Mouse (Mus musculus): ENCODE measurements around the gene Ugt1a9. TPM values are rescaled to one million over a fixed set of nuclear protein-coding genes. Genes with fewer than 3 reads are reported as not detected.
"Not testable (repeated sequence)": the region's sequence is repeated elsewhere in the genome, so short reads cannot be mapped to it uniquely, and the experiment has no call there.

Ugt1a9 gene
- polyA plus RNA-seq, 1 experiment from 2014 or later = not detected

- no peaks in the 10 kb centered on the region for H3K4me1 ChIP-seq (ENCODE audit: control insufficient read depth, insufficient read depth, low read length)
- H3K4me2 ChIP-seq (ENCODE audit: low read depth, low read length) = no peak overlapping the region
- no peak overlapping the region for H3K4me3 ChIP-seq (ENCODE audit: low read depth, low read length)
- H3K9me3 ChIP-seq (replicated peaks; ENCODE audit: control insufficient read depth, low read length) = peaks cover 31% of the 10 kb centered on the region
- ATAC-seq (replicated peaks; ENCODE audit: insufficient number of reproducible peaks, low FRiP score, low TSS enrichment, low read depth) = no peak
- 24% methylated on average over 1 of the region's 1 CpGs for WGBS
- H3K27ac ChIP-seq (replicated peaks; ENCODE audit: low read depth, low read length) = no peak overlapping the region
- DNase-seq (ENCODE audit: low spot score) = peak; percentile 5
- no peaks in the 10 kb centered on the region for H3K36me3 ChIP-seq (replicated peaks; ENCODE audit: control insufficient read depth, insufficient read depth, low read depth, low read length)
- no peak overlapping the region for H3K9ac ChIP-seq (replicated peaks; ENCODE audit: low read length)
- no peaks in the 10 kb centered on the region for H3K27me3 ChIP-seq (ENCODE audit: control insufficient read depth, insufficient read depth, low read length)
These were observed 148.5 kb downstream of the Ugt1a9 start for GRCm38 (mm10) chr1:88219054-88219453.

DNA sequence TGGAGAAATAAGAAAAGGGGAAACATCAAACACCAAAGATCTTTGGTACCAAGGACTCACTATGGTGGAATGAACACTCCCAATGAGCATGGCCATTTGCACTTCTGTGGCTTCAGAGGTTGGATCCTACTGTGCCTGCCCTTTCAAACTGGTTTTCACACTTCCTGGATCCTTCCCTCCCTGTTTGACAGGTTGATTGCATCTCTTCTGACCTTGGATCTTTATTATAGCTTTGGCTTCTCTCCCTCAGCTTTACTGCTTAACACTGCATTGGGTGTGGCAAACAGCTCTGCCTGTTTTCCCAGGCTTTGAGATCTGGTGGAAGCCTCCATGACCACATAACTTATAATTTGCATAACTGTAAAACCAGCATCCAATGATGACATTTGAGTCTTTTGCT is 149.7 kb downstream of the Ugt1a9 start:
- Histone ChIP-seq H3K4me1 (ENCODE audit: control insufficient read depth, insufficient read depth, low read length) (no peaks in the 10 kb centered on the region), H3K27me3 (ENCODE audit: control insufficient read depth, insufficient read depth, low read length) (no peaks in the 10 kb centered on the region), H3K4me3 (ENCODE audit: low read depth, low read length) (no peak overlapping the region), H3K27ac (replicated peaks; ENCODE audit: low read depth, low read length) (no peak overlapping the region), H3K4me2 (ENCODE audit: low read depth, low read length) (no peak overlapping the region), H3K9ac (replicated peaks; ENCODE audit: low read length) (no peak overlapping the region), H3K36me3 (replicated peaks; ENCODE audit: control insufficient read depth, insufficient read depth, low read depth, low read length) (no peaks in the 10 kb centered on the region), H3K9me3 (replicated peaks; ENCODE audit: control insufficient read depth, low read length) (peaks cover 22% of the 10 kb centered on the region)
- no peak for ATAC-seq (replicated peaks; ENCODE audit: insufficient number of reproducible peaks, low FRiP score, low TSS enrichment, low read depth)
- no peak for DNase-seq (ENCODE audit: low spot score)

DNA sequence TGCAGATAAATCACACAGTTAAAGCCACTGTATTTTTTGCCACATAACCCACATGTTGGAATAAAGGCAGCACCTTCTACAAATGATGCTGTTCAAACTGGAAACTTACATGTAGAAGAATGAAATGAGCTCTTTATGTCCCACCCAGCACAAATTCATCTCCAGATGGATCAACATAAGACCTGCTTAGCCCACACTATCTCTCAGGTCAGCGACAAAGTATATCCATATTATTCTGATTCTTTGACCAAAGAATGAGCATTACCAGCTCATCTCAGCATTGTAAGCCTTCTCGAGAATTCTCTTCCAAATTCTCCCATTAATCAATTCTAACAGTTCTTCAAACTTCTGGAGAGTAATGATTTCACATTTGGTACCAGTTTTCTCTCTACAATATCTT is 151.6 kb downstream of the Ugt1a9 start:
- ATAC-seq (replicated peaks; ENCODE audit: insufficient number of reproducible peaks, low FRiP score, low TSS enrichment, low read depth) (no peak), DNase-seq (ENCODE audit: low spot score) (no peak)
- no peaks in the 10 kb centered on the region for H3K4me1 ChIP-seq (ENCODE audit: control insufficient read depth, insufficient read depth, low read length)
- no peak overlapping the region for H3K4me2 ChIP-seq (ENCODE audit: low read depth, low read length)
- no peaks in the 10 kb centered on the region for H3K27me3 ChIP-seq (ENCODE audit: control insufficient read depth, insufficient read depth, low read length)
- H3K36me3 ChIP-seq (replicated peaks; ENCODE audit: control insufficient read depth, insufficient read depth, low read depth, low read length) = no peaks in the 10 kb centered on the region
- 55% methylated on average over 2 of the region's 2 CpGs for whole genome bisulfite sequencing
- H3K4me3 ChIP-seq (ENCODE audit: low read depth, low read length) = no peak overlapping the region
- H3K9me3 ChIP-seq (replicated peaks; ENCODE audit: control insufficient read depth, low read length) = peaks cover 23% of the 10 kb centered on the region
- no peak overlapping the region for H3K27ac ChIP-seq (replicated peaks; ENCODE audit: low read depth, low read length)
- H3K9ac ChIP-seq (replicated peaks; ENCODE audit: low read length) = no peak overlapping the region

GRCm38 (mm10) chr1:88223011-88223515 is 152.5 kb downstream of the Ugt1a9 start:
- not testable (repeated sequence) for H3K4me1 ChIP-seq (ENCODE audit: control insufficient read depth, insufficient read depth, low read length); ATAC-seq (replicated peaks; ENCODE audit: insufficient number of reproducible peaks, low FRiP score, low TSS enrichment, low read depth); H3K36me3 ChIP-seq (replicated peaks; ENCODE audit: control insufficient read depth, insufficient read depth, low read depth, low read length); DNase-seq (ENCODE audit: low spot score); H3K27ac ChIP-seq (replicated peaks; ENCODE audit: low read depth, low read length); H3K4me2 ChIP-seq (ENCODE audit: low read depth, low read length); H3K9ac ChIP-seq (replicated peaks; ENCODE audit: low read length); H3K27me3 ChIP-seq (ENCODE audit: control insufficient read depth, insufficient read depth, low read length); H3K4me3 ChIP-seq (ENCODE audit: low read depth, low read length)
- H3K9me3 ChIP-seq (replicated peaks; ENCODE audit: control insufficient read depth, low read length) = peaks cover 27% of the 10 kb centered on the region

DNA sequence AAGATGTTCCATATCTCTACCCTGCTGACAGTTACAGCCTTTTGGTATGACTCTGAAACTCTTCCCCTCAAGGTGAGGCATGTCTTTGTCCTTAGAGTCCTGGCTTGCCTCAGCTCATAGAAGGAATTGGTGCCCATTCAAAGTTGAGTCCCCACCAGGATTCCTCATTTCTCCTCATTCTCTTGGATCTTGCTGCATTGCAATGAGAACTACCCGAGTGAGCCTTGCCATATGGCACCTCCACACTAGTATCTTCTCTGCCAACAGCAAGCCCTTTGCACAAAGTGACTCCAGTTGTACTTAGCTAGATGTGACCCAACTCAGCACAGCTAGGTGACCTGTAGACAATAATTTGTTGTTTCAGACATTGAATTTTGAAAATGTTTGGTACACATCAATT is 153.0 kb downstream of the Ugt1a9 start:
- no peak overlapping the region for H3K4me3 ChIP-seq (ENCODE audit: low read depth, low read length)
- no peak overlapping the region for H3K27ac ChIP-seq (replicated peaks; ENCODE audit: low read depth, low read length)
- H3K27me3 ChIP-seq (ENCODE audit: control insufficient read depth, insufficient read depth, low read length) = no peaks in the 10 kb centered on the region
- no peaks in the 10 kb centered on the region for H3K4me1 ChIP-seq (ENCODE audit: control insufficient read depth, insufficient read depth, low read length)
- H3K9me3 ChIP-seq (replicated peaks; ENCODE audit: control insufficient read depth, low read length) = peaks cover 32% of the 10 kb centered on the region
- no peaks in the 10 kb centered on the region for H3K36me3 ChIP-seq (replicated peaks; ENCODE audit: control insufficient read depth, insufficient read depth, low read depth, low read length)
- H3K4me2 ChIP-seq (ENCODE audit: low read depth, low read length) = no peak overlapping the region
- DNase-seq (ENCODE audit: low spot score) (no peak), ATAC-seq (replicated peaks; ENCODE audit: insufficient number of reproducible peaks, low FRiP score, low TSS enrichment, low read depth) (no peak)
- whole genome bisulfite sequencing = 50% methylated on average over 1 of the region's 1 CpGs
- no peak overlapping the region for H3K9ac ChIP-seq (replicated peaks; ENCODE audit: low read length)

GRCm38 (mm10) chr1:88224029-88224776 is 153.6 kb downstream of the Ugt1a9 start:
- Histone ChIP-seq H3K4me2 (ENCODE audit: low read depth, low read length) (no peak overlapping the region), H3K9me3 (replicated peaks; ENCODE audit: control insufficient read depth, low read length) (peaks cover 35% of the 10 kb centered on the region), H3K4me3 (ENCODE audit: low read depth, low read length) (no peak overlapping the region), H3K27ac (replicated peaks; ENCODE audit: low read depth, low read length) (no peak overlapping the region), H3K9ac (replicated peaks; ENCODE audit: low read length) (no peak overlapping the region), H3K36me3 (replicated peaks; ENCODE audit: control insufficient read depth, insufficient read depth, low read depth, low read length) (no peaks in the 10 kb centered on the region), H3K27me3 (ENCODE audit: control insufficient read depth, insufficient read depth, low read length) (no peaks in the 10 kb centered on the region), H3K4me1 (ENCODE audit: control insufficient read depth, insufficient read depth, low read length) (no peaks in the 10 kb centered on the region)
- DNase-seq (ENCODE audit: low spot score) = no peak
- no peak for ATAC-seq (replicated peaks; ENCODE audit: insufficient number of reproducible peaks, low FRiP score, low TSS enrichment, low read depth)
- 73% methylated on average over 2 of the region's 2 CpGs for WGBS

- H3K4me1 ChIP-seq (ENCODE audit: control insufficient read depth, insufficient read depth, low read length); H3K27me3 ChIP-seq (ENCODE audit: control insufficient read depth, insufficient read depth, low read length); H3K36me3 ChIP-seq (replicated peaks; ENCODE audit: control insufficient read depth, insufficient read depth, low read depth, low read length); H3K27ac ChIP-seq (replicated peaks; ENCODE audit: low read depth, low read length); ATAC-seq (replicated peaks; ENCODE audit: insufficient number of reproducible peaks, low FRiP score, low TSS enrichment, low read depth); H3K4me2 ChIP-seq (ENCODE audit: low read depth, low read length); H3K4me3 ChIP-seq (ENCODE audit: low read depth, low read length); DNase-seq (ENCODE audit: low spot score); H3K9ac ChIP-seq (replicated peaks; ENCODE audit: low read length): not testable (repeated sequence)
- WGBS = 31% methylated on average over 2 of the region's 2 CpGs
- H3K9me3 ChIP-seq (replicated peaks; ENCODE audit: control insufficient read depth, low read length) = peaks cover 46% of the 10 kb centered on the region
These were observed 154.7 kb downstream of the Ugt1a9 start for GRCm38 (mm10) chr1:88225301-88225700.

GRCm38 (mm10) chr1:88225741-88226140 is 155.1 kb downstream of the Ugt1a9 start:
- ATAC-seq (replicated peaks; ENCODE audit: insufficient number of reproducible peaks, low FRiP score, low TSS enrichment, low read depth) = no peak
- DNase-seq (ENCODE audit: low spot score) = no peak

More at GRCm38 (mm10) chr1:88225741-88226140, 155.1 kb downstream of the Ugt1a9 start:
- no peak overlapping the region for H3K4me2 ChIP-seq (ENCODE audit: low read depth, low read length)
- no peak overlapping the region for H3K27ac ChIP-seq (replicated peaks; ENCODE audit: low read depth, low read length)
- peaks cover 50% of the 10 kb centered on the region for H3K9me3 ChIP-seq (replicated peaks; ENCODE audit: control insufficient read depth, low read length)
- no peak overlapping the region for H3K4me3 ChIP-seq (ENCODE audit: low read depth, low read length)
- H3K27me3 ChIP-seq (ENCODE audit: control insufficient read depth, insufficient read depth, low read length) = no peaks in the 10 kb centered on the region
- no peaks in the 10 kb centered on the region for H3K36me3 ChIP-seq (replicated peaks; ENCODE audit: control insufficient read depth, insufficient read depth, low read depth, low read length)
- H3K4me1 ChIP-seq (ENCODE audit: control insufficient read depth, insufficient read depth, low read length) = no peaks in the 10 kb centered on the region
- H3K9ac ChIP-seq (replicated peaks; ENCODE audit: low read length) = no peak overlapping the region

Measured in embryonic facial prominence, embryonic 11.5 days (tissue).